Mouse (Mus musculus) midbrain, embryonic 16.5 days (tissue): ENCODE data around the gene Nup93. TPM values are rescaled to one million over a fixed set of nuclear protein-coding genes. Genes with fewer than 3 reads are reported as not detected.
A peak's percentile ranks its signal among the peaks of the same experiment; 100 is the strongest.

Experiments
- ATAC-seq: fragments of 200-750 bp; cut with Nextera tagmentation; 2 replicates; pipeline ENCODE4 v1.8.0; 2017; ENCODE audit warnings: moderate TSS enrichment
- H3K27ac ChIP-seq: fragments of 300-500 bp; sonication (generic); 2 replicates; pipeline ENCODE4 v1.5.1; 2014; ENCODE audit warnings: mild to moderate bottlenecking, low read length, mixed read lengths
- H3K27me3 ChIP-seq: fragments of 300-500 bp; sonication (generic); 2 replicates; pipeline ENCODE4 v1.6.1; 2014; ENCODE audit warnings: low read depth, low read length, mixed read lengths; ENCODE audit not compliant: control insufficient read depth, insufficient read depth
- H3K36me3 ChIP-seq: fragments of 300-500 bp; sonication (generic); 2 replicates; pipeline ENCODE4 v1.6.1; 2014; ENCODE audit warnings: mild to moderate bottlenecking, low read length, moderate library complexity, mixed read lengths; ENCODE audit not compliant: control insufficient read depth, insufficient read depth
- H3K4me1 ChIP-seq: fragments of 300-500 bp; sonication (generic); 2 replicates; pipeline ENCODE4 v1.6.1; 2014; ENCODE audit warnings: mild to moderate bottlenecking, low read length, mixed read lengths; ENCODE audit not compliant: control insufficient read depth, insufficient read depth
- H3K4me2 ChIP-seq: fragments of 300-500 bp; sonication (generic); 2 replicates; pipeline ENCODE4 v1.6.1; 2014; ENCODE audit warnings: mild to moderate bottlenecking, low read length, mixed read lengths
- H3K4me3 ChIP-seq: fragments of 300-500 bp; sonication (generic); 2 replicates; pipeline ENCODE4 v1.5.1; 2014; ENCODE audit warnings: low read depth, mild to moderate bottlenecking, low read length, moderate library complexity, mixed read lengths
- H3K9ac ChIP-seq: fragments of 300-500 bp; sonication (generic); 2 replicates; pipeline ENCODE4 v1.6.1; 2014; ENCODE audit warnings: low read depth, low read length, mixed read lengths
- H3K9me3 ChIP-seq: fragments of 300-500 bp; sonication (generic); replicated peaks from 2 replicates; pipeline ENCODE4 v1.6.1; 2014; ENCODE audit warnings: mild to moderate bottlenecking, low read length, mixed read lengths; ENCODE audit not compliant: control insufficient read depth, poor library complexity, severe bottlenecking
- WGBS: fragments of 180-500 bp; shearing (Covaris S2); extraction: QIAGEN DNeasy Blood & Tissue Kit; methylation state at CpG from one replicate; pipeline ENCODE4 v1.1.7; 2014; 5-methylcytosine and 5-hydroxymethylcytosine counted together
- polyA plus RNA-seq: library from polyadenylated mRNA; unstranded; fragments of >200 nt; fragmentation: Nextera tagmentation; extraction: Ambion mirVana; gene quantifications from 2 replicates; pipeline ENCODE4 v1.2.1, GENCODE M21; 2015

Nup93 gene
- polyA plus RNA-seq, 1 experiment from 2014 or later, result 59.1 TPM

DNA sequence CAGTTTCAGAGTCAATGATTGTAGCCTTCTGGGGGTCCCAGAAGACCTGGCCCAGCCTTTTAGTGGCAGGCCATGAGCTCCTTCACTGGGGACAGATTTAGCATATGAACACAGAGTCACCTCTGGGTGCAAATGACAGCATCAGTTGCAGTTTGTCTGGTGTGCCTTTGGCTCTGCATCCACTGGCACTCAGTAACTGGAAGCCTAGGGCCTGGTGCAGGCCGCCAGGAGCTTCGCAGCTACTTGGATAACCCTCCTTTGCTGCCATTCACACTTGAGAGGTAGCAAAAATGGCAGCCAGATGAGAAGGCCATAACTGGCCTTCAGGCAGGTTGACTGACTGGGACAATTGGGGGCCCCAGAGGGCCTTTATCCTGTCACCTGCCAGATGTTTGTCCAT lies 103.3 kb downstream of the Nup93 start:
- H3K36me3 ChIP-seq, result peaks cover 41% of the 10 kb centered on the region
- no peak overlapping the region for H3K27ac ChIP-seq
- H3K4me3 ChIP-seq, result no peak overlapping the region
- H3K27me3 ChIP-seq, result no peaks in the 10 kb centered on the region
- H3K9ac ChIP-seq, result no peak overlapping the region
- no peaks in the 10 kb centered on the region for H3K4me1 ChIP-seq
- no peak for ATAC-seq
- H3K4me2 ChIP-seq, result no peak overlapping the region
- H3K9me3 ChIP-seq, result no peaks in the 10 kb centered on the region
- WGBS, result 98% methylated on average over 2 of the region's 2 CpGs

DNA sequence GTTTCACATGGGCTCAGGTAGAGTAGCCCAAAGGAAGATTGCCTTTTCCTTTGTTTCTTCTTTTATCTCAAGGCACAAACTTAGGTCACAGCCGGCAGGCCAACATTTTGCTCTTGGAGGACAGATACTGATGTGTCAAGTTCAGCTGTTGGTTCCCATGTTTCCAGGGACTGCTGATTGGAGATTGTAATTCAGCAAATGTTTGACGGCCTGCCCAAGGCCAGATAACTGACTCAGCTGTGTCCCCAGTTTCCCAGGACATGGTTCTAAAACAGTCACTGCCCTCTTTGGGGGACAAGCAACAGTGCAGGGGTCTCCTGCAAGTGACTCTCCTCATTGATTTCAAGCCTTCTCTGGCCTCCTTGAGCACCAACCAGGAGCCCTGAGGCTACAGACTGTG lies 105.7 kb downstream of the Nup93 start:
- ATAC-seq, result no peak
- H3K27me3 ChIP-seq, result no peaks in the 10 kb centered on the region
- no peak overlapping the region for H3K4me2 ChIP-seq
- H3K27ac ChIP-seq, result no peak overlapping the region
- no peaks in the 10 kb centered on the region for H3K4me1 ChIP-seq
- no peaks in the 10 kb centered on the region for H3K9me3 ChIP-seq
- peaks cover 40% of the 10 kb centered on the region for H3K36me3 ChIP-seq
- H3K4me3 ChIP-seq, result no peak overlapping the region
- WGBS, result 88% methylated on average over 2 of the region's 2 CpGs
- no peak overlapping the region for H3K9ac ChIP-seq

DNA sequence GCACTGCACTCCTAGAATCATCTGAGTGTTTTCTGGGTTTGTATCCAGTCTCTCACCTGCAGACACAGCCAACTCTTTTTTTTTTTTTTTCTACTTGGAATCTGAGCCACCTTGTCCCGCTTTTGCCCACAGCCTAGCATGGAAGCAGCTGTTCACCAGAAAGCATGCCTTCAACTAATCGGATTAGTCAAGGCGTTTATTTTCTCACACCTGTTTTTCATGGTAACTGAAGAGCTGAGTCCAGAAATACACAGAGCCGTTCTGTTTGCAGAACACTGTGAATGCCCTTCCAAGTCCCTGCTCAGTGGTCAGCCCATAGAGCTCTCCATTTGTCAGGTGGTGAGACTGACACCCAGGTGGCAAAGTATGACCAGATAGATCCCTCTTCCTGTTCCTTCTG lies 107.7 kb downstream of the Nup93 start:
- no peak for ATAC-seq
- no peaks in the 10 kb centered on the region for H3K4me1 ChIP-seq
- no peak overlapping the region for H3K4me2 ChIP-seq
- H3K36me3 ChIP-seq, result peaks cover 28% of the 10 kb centered on the region
- WGBS, result 56% methylated on average over 4 of the region's 4 CpGs
- H3K27me3 ChIP-seq, result no peaks in the 10 kb centered on the region
- no peak overlapping the region for H3K27ac ChIP-seq
- H3K9ac ChIP-seq, result no peak overlapping the region
- no peak overlapping the region for H3K4me3 ChIP-seq
- H3K9me3 ChIP-seq, result no peaks in the 10 kb centered on the region

DNA sequence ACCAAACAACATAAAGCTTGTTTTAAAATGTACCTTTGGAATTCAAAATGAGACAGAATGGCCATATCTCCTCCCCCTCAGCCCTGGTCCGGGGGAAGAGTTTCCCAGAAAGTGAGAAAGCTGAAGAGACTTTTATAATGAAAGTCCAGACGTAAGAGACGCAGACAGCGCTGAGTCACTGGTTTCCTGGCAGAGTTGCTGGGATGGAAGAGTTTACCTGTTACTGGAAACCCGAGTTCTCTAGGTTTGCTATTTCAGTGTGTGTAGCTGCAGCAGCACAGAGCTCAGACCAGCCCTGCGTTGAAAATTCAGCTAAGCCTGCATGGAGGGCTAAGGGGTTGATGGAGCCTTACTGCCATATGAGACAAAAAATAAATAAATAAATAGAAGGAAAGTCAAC lies 108.7 kb downstream of the Nup93 start:
- H3K27me3 ChIP-seq, result no peaks in the 10 kb centered on the region
- 91% methylated on average over 6 of the region's 6 CpGs for WGBS
- H3K4me2 ChIP-seq, result no peak overlapping the region
- H3K9me3 ChIP-seq, result no peaks in the 10 kb centered on the region
- H3K4me1 ChIP-seq, result no peaks in the 10 kb centered on the region
- peaks cover 27% of the 10 kb centered on the region for H3K36me3 ChIP-seq
- H3K27ac ChIP-seq, result no peak overlapping the region
- H3K9ac ChIP-seq, result no peak overlapping the region
- ATAC-seq, result no peak
- H3K4me3 ChIP-seq, result no peak overlapping the region

DNA sequence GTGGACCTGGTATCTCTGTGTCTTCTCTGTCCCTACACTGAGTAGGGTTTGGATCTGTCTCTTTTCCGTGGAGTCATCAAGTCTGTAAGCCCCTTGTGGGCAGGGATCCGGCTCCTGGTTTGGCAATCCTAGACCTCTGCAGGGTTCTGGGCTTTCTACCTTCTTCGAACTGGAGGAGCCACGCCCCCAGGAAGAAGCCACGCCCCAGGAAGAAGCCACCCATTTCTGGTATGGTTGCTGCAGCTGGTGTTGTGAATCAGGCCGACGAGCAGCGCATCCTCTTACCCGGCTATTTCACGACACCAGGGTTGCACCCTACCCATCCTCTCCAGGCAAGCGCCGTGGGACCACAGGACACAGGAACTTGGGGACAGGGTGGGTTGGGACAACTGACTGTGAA lies 109.7 kb downstream of the Nup93 start:
- Histone ChIP-seq H3K4me3 (no peak overlapping the region), H3K27me3 (no peaks in the 10 kb centered on the region), H3K4me2 (no peak overlapping the region), H3K9me3 (no peaks in the 10 kb centered on the region), H3K4me1 (no peaks in the 10 kb centered on the region), H3K36me3 (peaks cover 20% of the 10 kb centered on the region), H3K9ac (no peak overlapping the region), H3K27ac (no peak overlapping the region)
- WGBS, result 60% methylated on average over 12 of the region's 12 CpGs
- ATAC-seq, result no peak

- no peak for ATAC-seq
- Histone ChIP-seq H3K4me2 (no peak overlapping the region), H3K4me1 (no peaks in the 10 kb centered on the region), H3K9me3 (no peaks in the 10 kb centered on the region), H3K9ac (no peak overlapping the region), H3K27me3 (no peaks in the 10 kb centered on the region; the same call in 1 of the 2 replicates), H3K4me3 (no peak overlapping the region), H3K36me3 (peaks cover 13% of the 10 kb centered on the region), H3K27ac (no peak overlapping the region)
- WGBS, result 83% methylated on average over 4 of the region's 4 CpGs
These were observed 111.7 kb downstream of the Nup93 start for GRCm38 (mm10) chr8:94326016-94326415.

GRCm38 (mm10) chr8:94328932-94329728 lies 114.8 kb downstream of the Nup93 start, which contains the start of gene Slc12a3:
TSS of gene Slc12a3 (plus strand) at chr8:94329201.
- Histone ChIP-seq H3K36me3 (peaks cover 3% of the 10 kb centered on the region; the same call in 1 of the 2 replicates), H3K9me3 (no peaks in the 10 kb centered on the region), H3K4me1 (no peaks in the 10 kb centered on the region), H3K27me3 (no peaks in the 10 kb centered on the region; the same call in 1 of the 2 replicates), H3K4me3 (no peak within 1 kb of the TSS), H3K4me2 (no peak within 1 kb of the TSS), H3K27ac (no peak within 1 kb of the TSS), H3K9ac (no peak within 1 kb of the TSS)
- ATAC-seq, result no peak
- 85% methylated on average over 21 of the region's 21 CpGs for WGBS

GRCm38 (mm10) chr8:94330733-94331132 lies 116.4 kb downstream of the Nup93 start:
- H3K4me3 ChIP-seq, result no peak overlapping the region
- 32% methylated on average over 4 of the region's 4 CpGs for WGBS

GRCm38 (mm10) chr8:94333345-94333744 lies 119.0 kb downstream of the Nup93 start:
- H3K27ac ChIP-seq, result no peak overlapping the region
- no peaks in the 10 kb centered on the region for H3K4me1 ChIP-seq
- no peaks in the 10 kb centered on the region for H3K9me3 ChIP-seq
- H3K27me3 ChIP-seq, result no peaks in the 10 kb centered on the region; the same call in 1 of the 2 replicates
- no peak for ATAC-seq
- WGBS, result 57% methylated on average over 5 of the region's 5 CpGs
- H3K9ac ChIP-seq, result no peak overlapping the region
- no peak overlapping the region for H3K4me3 ChIP-seq
- no peaks in the 10 kb centered on the region for H3K36me3 ChIP-seq
- H3K4me2 ChIP-seq, result no peak overlapping the region

More at GRCm38 (mm10) chr8:94330733-94331132, 116.4 kb downstream of the Nup93 start:
- peak; percentile 69 for ATAC-seq
- Histone ChIP-seq H3K27ac (no peak overlapping the region), H3K9ac (no peak overlapping the region), H3K4me2 (no peak overlapping the region), H3K4me1 (no peaks in the 10 kb centered on the region), H3K9me3 (no peaks in the 10 kb centered on the region), H3K36me3 (no peaks in the 10 kb centered on the region), H3K27me3 (no peaks in the 10 kb centered on the region; the same call in 1 of the 2 replicates)
